Mouse (Mus musculus) cerebellum, adult 9-11 months (tissue): Measurements from ENCODE around the gene Phactr3.
"Not testable (repeated sequence)": the region's sequence is repeated elsewhere in the genome, so short reads cannot be mapped to it uniquely, and the experiment has no call there.

ENCODE experiments used
- DNase-seq: peaks from one replicate; pipeline ENCODE4 v3.0.0; 2022

Gene Phactr3

DNA sequence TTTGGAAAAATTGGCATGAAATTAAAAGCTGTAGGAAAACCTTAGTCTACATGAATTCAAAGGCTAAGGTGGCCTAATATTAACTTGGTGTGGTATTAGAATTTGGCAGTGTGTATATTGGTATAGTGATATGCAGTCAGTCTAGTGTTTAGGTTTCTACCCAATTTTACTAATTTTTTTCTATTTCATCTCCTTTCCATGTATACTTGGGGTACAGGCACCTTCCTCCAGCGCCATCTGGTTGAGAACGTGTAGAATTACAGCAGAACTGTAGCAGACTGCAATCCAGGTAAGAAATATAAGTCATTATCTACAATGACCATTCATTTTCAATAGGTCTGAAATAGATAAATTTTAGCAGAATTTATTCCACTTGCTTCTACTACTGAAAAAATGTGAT lies 220.3 kb downstream of the Phactr3 start:
- DNase-seq: no peak

DNA sequence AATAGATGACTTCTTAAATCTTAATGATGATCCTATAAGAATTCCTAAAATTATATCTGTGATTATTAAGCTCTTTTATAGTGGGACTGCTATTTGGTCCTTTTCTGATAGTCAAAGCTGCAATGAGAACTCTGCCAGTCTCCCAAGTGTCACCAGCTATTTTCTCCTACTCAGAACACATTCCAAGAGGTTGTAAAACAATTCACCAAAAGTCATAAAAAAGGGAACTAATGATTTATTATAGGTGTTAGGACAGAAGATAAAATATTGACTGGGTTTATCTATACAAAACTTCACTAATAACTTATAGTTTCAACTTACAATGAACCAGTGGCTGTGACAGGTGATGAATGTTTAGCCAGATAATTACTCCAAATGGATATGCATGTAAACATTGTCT lies 223.3 kb downstream of the Phactr3 start:
- DNase-seq: not testable (repeated sequence)

DNA sequence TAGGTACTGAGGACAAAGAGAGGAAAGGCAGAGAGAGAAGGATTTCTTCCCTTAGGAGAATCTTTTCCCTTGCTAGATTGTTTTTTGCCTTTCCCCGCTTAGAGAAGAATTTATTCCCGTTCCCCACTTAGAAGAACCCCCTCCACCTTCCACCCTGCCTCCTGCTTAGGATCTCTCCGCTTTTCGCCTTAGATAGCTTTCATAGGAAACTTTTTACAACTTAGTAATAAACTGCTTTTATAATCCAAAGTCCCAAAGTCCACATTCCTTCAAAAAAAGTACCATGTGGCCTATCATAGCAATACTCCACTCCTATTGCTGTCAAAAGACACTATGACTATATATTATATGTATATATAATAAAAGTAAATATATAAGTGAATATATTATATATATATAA lies 223.8 kb downstream of the Phactr3 start:
- DNase-seq: no peak
